Mouse (Mus musculus) bone marrow, adult 2 months (tissue): ENCODE measurements around the gene Immp1l. TPM values are rescaled to one million over a fixed set of nuclear protein-coding genes. Genes with fewer than 3 reads are reported as not detected.
A peak's percentile ranks its signal among the peaks of the same experiment; 100 is the strongest.

Experiments
- H3K27ac ChIP-seq: fragments of 200-500 bp; 2 replicates; pipeline ENCODE4 v1.5.1; 2012; ENCODE audit warnings: low read depth, mild to moderate bottlenecking, control low read depth, inconsistent platforms, low read length; ENCODE audit not compliant: control insufficient read depth, poor library complexity, insufficient read depth
- H3K4me1 ChIP-seq: fragments of 200-500 bp; 2 replicates; pipeline ENCODE4 v1.6.1; 2011; ENCODE audit warnings: low read length; ENCODE audit not compliant: control insufficient read depth, insufficient read depth
- H3K4me3 ChIP-seq: fragments of 200-500 bp; replicated peaks from 2 replicates; pipeline ENCODE3; 2011; ENCODE audit warnings: mild to moderate bottlenecking, low read depth, low read length, control low read depth; ENCODE audit not compliant: control insufficient read depth
- CTCF ChIP-seq: fragments of 200-500 bp; IDR thresholded peaks from 2 replicates; pipeline ENCODE4 v1.5.1; 2011; ENCODE audit warnings: low read length, control low read depth; ENCODE audit not compliant: control insufficient read depth, insufficient read depth
- POLR2A ChIP-seq: fragments of 200-500 bp; IDR thresholded peaks from 2 replicates; pipeline ENCODE4 v1.6.1; 2011; ENCODE audit warnings: low read depth, mild to moderate bottlenecking, control low read depth, low read length, borderline replicate concordance; ENCODE audit not compliant: control insufficient read depth
- WGBS: fragments of 180-500 bp; shearing (Covaris S2); methylation state at CpG from one replicate; pipeline ENCODE4 v1.1.7; 2018; 5-methylcytosine and 5-hydroxymethylcytosine counted together
- polyA plus RNA-seq: library from polyadenylated mRNA; stranded (reverse); fragments of >200 nt; gene quantifications from 2 replicates; pipeline ENCODE4 v1.2.4, GENCODE M21; 2011; ENCODE audit warnings: low replicate concordance; ENCODE audit not compliant: missing spikeins, insufficient read depth, insufficient read length

The Immp1l gene
- polyA plus RNA-seq, 1 experiment, result 16.1 TPM

- Histone ChIP-seq H3K4me3 (no peak overlapping the region), H3K4me1 (no peaks in the 10 kb centered on the region; the same call in 1 of the 2 replicates), H3K27ac (no peak overlapping the region)
- 41% methylated on average over 2 of the region's 2 CpGs for WGBS
- TF ChIP-seq CTCF (no peak), POLR2A (no peak)
Measured at GRCm38 (mm10) chr2:105987999-105988398, 83.6 kb downstream of the Immp1l start.

- Histone ChIP-seq H3K4me3 (peak within 1 kb of the TSS; percentile 97), H3K4me1 (no peaks in the 10 kb centered on the region; the same call in 1 of the 2 replicates), H3K27ac (0 out of 2 replicates have a peak within 1 kb of the TSS, but pooled peaks have one; percentile 33)
- 2% methylated on average over 44 of the region's 44 CpGs for WGBS
- TF ChIP-seq CTCF (no peak), POLR2A (peak; percentile 63; the same call in 1 of the 2 replicates)
Measured at GRCm38 (mm10) chr2:106002835-106003739, 98.6 kb downstream of the Immp1l start, which contains the start of gene Dnajc24. Gene Dnajc24 (minus strand): TSS chr2:106003549.

- H3K4me1 ChIP-seq, result no peaks in the 10 kb centered on the region
- H3K27ac ChIP-seq, result no peak overlapping the region
- no peak for TF ChIP-seq POLR2A
- no peak for TF ChIP-seq CTCF
- 32% methylated on average over 2 of the region's 2 CpGs for WGBS
- H3K4me3 ChIP-seq, result no peak overlapping the region
Measured at GRCm38 (mm10) chr2:106008415-106008814, 104.0 kb downstream of the Immp1l start.

Other genes starting within 250 kb of the Immp1l start
- 1.8 TPM in 1 of 2 replicates, not detected in the other for gene Pax6, start 235.7 kb upstream of the Immp1l start, polyA plus RNA-seq
- 3.0 and 6.3 TPM in 2 replicates for gene Elp4, start 74 bp upstream of the Immp1l start, polyA plus RNA-seq
- 8.2 and 13.9 TPM in 2 replicates for gene Dnajc24, start 98.9 kb downstream of the Immp1l start, polyA plus RNA-seq